Comparison of ENCODE assay signal across 11 mouse cellular contexts in genomic region chr4:66715821-66716760, GRCm38 (mm10).
DNase-seq lines count a peak whose midpoint lies in the region; ATAC-seq and TF ChIP-seq lines count a peak whose summit lies in the region.
"Had no signal": no experiment of that assay in that cellular context is flagged by ENCODE, and none has a peak within 500 bp of the region (broad histone marks: within the 10 kb centered on the region; RNA-seq: fewer than 3 reads in every experiment).

No protein-coding gene starts in this region.

- no peaks in the 10 kb centered on the region for H3K27me3 ChIP-seq in lung, postnatal 0 days (replicated peaks; ENCODE audit: insufficient read depth, low read length)
- no peaks in the 10 kb centered on the region for H3K27me3 ChIP-seq in forebrain, embryonic 13.5 days

- no peak overlapping the region for H3K9ac ChIP-seq in lung, postnatal 0 days (replicated peaks; ENCODE audit: low read depth)
- no peak overlapping the region for H3K9ac ChIP-seq in forebrain, embryonic 13.5 days

- H3K4me1 ChIP-seq in lung, postnatal 0 days (ENCODE audit: insufficient read depth, low read depth, low read length), result no peaks in the 10 kb centered on the region
- no peaks in the 10 kb centered on the region for H3K4me1 ChIP-seq in lung, adult 2 months (ENCODE audit: control insufficient read depth, insufficient read depth, low read length)
- peaks cover 6% of the 10 kb centered on the region; the same call in 1 of the 2 replicates for H3K4me1 ChIP-seq in forebrain, embryonic 13.5 days

- no peak for TF ChIP-seq EP300 in lung, postnatal 0 days (IDR thresholded peaks at IDR 0.05)

- no peak for ATAC-seq in lung, postnatal 0 days
- peak; percentile 92 for ATAC-seq in forebrain, embryonic 13.5 days

- H3K4me3 ChIP-seq in lung, postnatal 0 days (ENCODE audit: low read depth, low read length), result no peak overlapping the region
- H3K4me3 ChIP-seq in lung, adult 2 months (replicated peaks; ENCODE audit: extremely low read depth, low read depth, low read length), result no peak overlapping the region
- H3K4me3 ChIP-seq in forebrain, embryonic 13.5 days, result no peak overlapping the region

- no peaks in the 10 kb centered on the region for H3K9me3 ChIP-seq in lung, postnatal 0 days (ENCODE audit: low read length)
- no peaks in the 10 kb centered on the region; the same call in 1 of the 2 replicates for H3K9me3 ChIP-seq in forebrain, embryonic 13.5 days (replicated peaks)

- TF ChIP-seq POLR2A in lung, adult 2 months (IDR thresholded peaks at IDR 0.05; ENCODE audit: borderline replicate concordance, extremely low read depth, low read depth, low read length), result no peak

- no peak overlapping the region for H3K4me2 ChIP-seq in lung, postnatal 0 days (replicated peaks; ENCODE audit: low read depth, low read length)
- no peak overlapping the region for H3K4me2 ChIP-seq in forebrain, embryonic 13.5 days

- DNase-seq in lung, postnatal 0 days (ENCODE audit: low spot score), result peak; percentile 11
- no peak for DNase-seq in lung, adult 2 months
- DNase-seq in layer of hippocampus, postnatal 10 days (ENCODE audit: low spot score in 2 of 2), result peak; percentile 10 to 18
- DNase-seq in skeletal muscle tissue, adult 2 months (ENCODE audit: low read depth, low spot score), result peak; percentile 21
- no peak for DNase-seq in ovary, postnatal 36 days (ENCODE audit: low spot score)
- DNase-seq in urinary bladder, adult 2 months (ENCODE audit: low spot score), result no peak
- DNase-seq: cerebellum, adult 18-20 months; kidney, adult 8-10 months; right cerebral cortex, postnatal 25 days had no signal

- H3K27ac ChIP-seq in lung, postnatal 0 days (ENCODE audit: low read length), result no peak overlapping the region
- no peak overlapping the region for H3K27ac ChIP-seq in forebrain, embryonic 13.5 days
- H3K27ac ChIP-seq: macrophage had no signal

- H3K36me3 ChIP-seq in lung, postnatal 0 days (ENCODE audit: insufficient read depth, low read length), result no peaks in the 10 kb centered on the region
- H3K36me3 ChIP-seq in forebrain, embryonic 13.5 days (ENCODE audit: poor library complexity, severe bottlenecking), result no peaks in the 10 kb centered on the region

- WGBS in lung, postnatal 0 days, result 61% methylated on average over 6 of the region's 6 CpGs
- WGBS in lung, adult 2 months, result 63% methylated on average over 6 of the region's 6 CpGs
- WGBS in forebrain, embryonic 13.5 days, result 74% methylated on average over 6 of the region's 6 CpGs

- TF ChIP-seq CTCF in lung, postnatal 0 days (IDR thresholded peaks at IDR 0.05), result no peak
- TF ChIP-seq CTCF in lung, adult 2 months (IDR thresholded peaks at IDR 0.05; ENCODE audit: insufficient read depth, low read length), result no peak

Comparison
In these comparisons a context has a peak if more than half of its experiments do, and no peak if none do; other contexts are left out.
1. DNase-seq: peak in lung, postnatal 0 days (single experiment), layer of hippocampus, postnatal 10 days (2 of 2) and skeletal muscle tissue, adult 2 months (single experiment); none in lung, adult 2 months (single experiment), ovary, postnatal 36 days (single experiment) and urinary bladder, adult 2 months (single experiment).